Mouse (Mus musculus) urinary bladder, postnatal 14 days (tissue): ENCODE measurements around the gene Trafd1.
"Not testable (repeated sequence)": the region's sequence is repeated elsewhere in the genome, so short reads cannot be mapped to it uniquely, and the experiment has no call there.

ENCODE experiments used
- DNase-seq: peaks from one replicate; pipeline ENCODE4 v3.0.0; 2021; ENCODE audit warnings: low spot score

Trafd1 gene

DNA sequence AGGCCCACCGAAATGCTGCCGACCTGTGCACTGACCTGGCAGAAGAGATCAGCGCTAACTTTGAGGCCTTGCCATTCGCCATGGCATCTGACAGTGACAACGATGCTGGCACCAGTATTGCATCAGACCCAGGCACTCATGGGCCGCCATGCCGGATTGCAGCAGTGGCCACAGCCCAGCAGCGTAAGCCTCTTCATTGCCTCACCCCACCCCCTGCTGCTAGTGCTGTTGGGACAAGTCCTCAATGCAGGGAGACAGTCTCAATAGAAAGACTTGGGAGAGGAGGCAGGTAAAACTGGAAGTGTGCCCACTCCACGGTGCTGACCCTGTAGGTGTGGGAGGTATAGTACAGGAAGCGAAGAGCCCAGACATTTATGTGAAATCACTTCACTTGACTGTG lies 53.7 kb downstream of the Trafd1 start:
- no peak for DNase-seq

DNA sequence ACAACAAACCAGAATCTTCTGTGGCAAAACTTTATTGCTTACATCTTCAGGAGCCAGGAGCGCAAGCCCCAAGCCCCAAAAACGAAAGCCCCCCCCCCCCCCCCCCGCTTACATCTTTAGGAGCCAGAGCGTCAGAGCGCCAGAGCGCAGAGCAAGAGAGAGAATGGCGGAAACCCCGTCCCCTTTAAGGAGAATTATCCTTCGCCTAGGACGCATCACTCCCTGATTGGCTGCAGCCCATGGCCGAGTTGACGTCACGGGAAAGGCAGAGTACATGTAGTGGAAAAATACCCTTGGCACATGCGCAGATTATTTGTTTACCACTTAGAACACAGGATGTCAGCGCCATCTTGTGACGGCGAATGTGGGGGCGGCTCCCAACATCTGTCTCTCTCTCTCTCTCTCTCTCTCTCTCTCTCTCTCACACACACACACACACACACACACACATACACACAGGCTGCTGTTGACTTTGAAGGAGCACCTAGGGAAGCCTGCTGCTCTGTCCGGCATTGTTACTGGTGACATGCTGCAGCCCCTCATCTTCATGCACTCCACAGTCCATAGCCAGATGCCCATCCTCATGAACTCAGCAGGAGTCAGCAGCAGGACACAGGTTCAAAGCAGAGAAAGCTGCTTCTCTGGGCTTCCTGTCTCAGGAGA lies 55.1 kb downstream of the Trafd1 start:
- DNase-seq = not testable (repeated sequence)

DNA sequence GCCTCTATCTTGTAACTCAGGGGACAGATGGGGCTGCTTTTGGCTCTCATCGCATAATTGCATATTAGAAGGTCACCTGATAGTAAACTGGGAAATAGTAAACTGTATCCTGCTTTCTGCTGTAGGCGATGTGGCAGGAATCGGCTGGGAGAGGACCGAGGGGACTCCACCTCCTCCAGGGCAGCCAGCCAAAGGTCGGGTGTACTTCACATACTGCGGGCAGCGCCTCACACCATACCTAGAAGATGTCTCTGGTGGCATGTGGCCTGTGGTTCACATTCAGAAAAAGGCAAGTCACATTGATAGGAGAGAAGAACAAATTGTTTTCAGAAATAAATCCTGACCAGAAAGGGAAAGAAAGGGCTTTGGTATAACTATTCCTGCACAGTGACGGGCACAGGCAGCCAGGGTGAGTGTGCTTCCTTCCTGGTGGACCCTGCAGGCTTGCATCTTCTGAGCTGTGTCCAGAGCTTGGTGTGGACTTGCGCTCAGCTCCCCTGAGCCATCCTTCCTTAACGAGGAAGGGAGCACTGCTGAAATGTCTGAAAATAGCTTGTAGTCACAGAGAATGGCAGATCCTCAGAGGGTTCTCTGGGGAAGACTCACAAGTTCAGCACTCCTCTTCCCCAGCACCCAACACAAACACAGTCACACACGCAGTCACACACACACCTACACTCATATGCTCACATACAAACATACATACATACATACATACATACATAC lies 55.9 kb downstream of the Trafd1 start:
- DNase-seq = no peak

DNA sequence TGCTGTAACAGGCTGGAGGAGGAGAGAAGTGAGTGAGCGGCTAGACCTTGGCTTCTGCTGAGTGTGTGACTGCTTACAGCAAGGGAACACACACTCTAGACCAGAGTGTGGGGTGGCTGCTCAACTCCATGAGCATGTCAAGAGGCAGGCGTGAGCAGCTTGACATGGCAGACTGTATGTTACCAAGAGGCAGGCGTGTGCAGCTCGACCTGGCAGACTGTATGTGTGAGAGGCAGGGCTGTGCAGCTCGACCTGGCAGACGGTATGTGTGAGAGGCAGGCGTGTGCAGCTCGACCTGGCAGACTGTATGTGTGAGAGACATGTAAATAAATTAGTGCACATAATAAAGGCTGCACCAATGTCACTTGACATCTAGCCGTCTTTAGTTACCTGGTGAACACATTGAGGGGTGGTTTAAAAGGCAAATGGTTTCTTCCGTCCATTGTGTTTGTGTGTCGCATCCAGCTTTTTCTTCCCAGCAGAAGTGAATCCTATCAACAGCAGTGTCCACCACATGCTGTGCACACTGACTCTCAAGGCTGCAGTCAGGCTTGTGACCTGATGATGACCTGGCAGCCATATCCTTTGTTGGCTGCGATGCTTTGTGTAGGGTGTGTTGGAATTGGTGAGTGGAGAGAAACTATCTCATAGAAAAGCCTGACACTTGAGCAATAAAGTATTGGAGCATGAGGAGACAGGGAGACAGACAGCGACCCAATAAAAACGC lies 59.2 kb downstream of the Trafd1 start:
- DNase-seq = no peak
